Mouse (Mus musculus) small intestine, adult 2 months (tissue): ENCODE measurements around the gene Ndufa6. TPM values are rescaled to one million over a fixed set of nuclear protein-coding genes. Genes with fewer than 3 reads are reported as not detected.
A peak's percentile ranks its signal among the peaks of the same experiment; 100 is the strongest.

Experiments used
- H3K27ac ChIP-seq: fragments of 200-500 bp; 2 replicates; pipeline ENCODE4 v1.5.1; 2012; ENCODE audit warnings: low read depth, low read length, control low read depth, inconsistent platforms; ENCODE audit not compliant: insufficient read depth
- H3K27me3 ChIP-seq: fragments of 200-500 bp; 2 replicates; pipeline ENCODE4 v1.6.1; 2012; ENCODE audit warnings: mild to moderate bottlenecking, moderate library complexity, low read length, inconsistent platforms; ENCODE audit not compliant: control insufficient read depth, insufficient read depth
- H3K36me3 ChIP-seq: fragments of 200-500 bp; 2 replicates; pipeline ENCODE4 v1.6.1; 2012; ENCODE audit warnings: mild to moderate bottlenecking, low read length, control low read depth, inconsistent platforms; ENCODE audit not compliant: control insufficient read depth, insufficient read depth
- H3K4me1 ChIP-seq: fragments of 200-500 bp; 2 replicates; pipeline ENCODE4 v1.6.1; 2012; ENCODE audit warnings: low read length, inconsistent platforms, mixed read lengths; ENCODE audit not compliant: control insufficient read depth, insufficient read depth, insufficient read length
- H3K4me3 ChIP-seq: fragments of 200-500 bp; 2 replicates; pipeline ENCODE4 v1.5.1; 2012; ENCODE audit warnings: low read depth, mild to moderate bottlenecking, control low read depth, inconsistent platforms, low read length, moderate library complexity
- CTCF ChIP-seq: fragments of 200-500 bp; IDR thresholded peaks from 2 replicates; pipeline ENCODE4 v1.5.1; 2012; ENCODE audit warnings: low read depth, mild to moderate bottlenecking, control low read depth, inconsistent platforms, low read length, moderate library complexity, mixed read lengths; ENCODE audit not compliant: insufficient replicate concordance, insufficient read length; ENCODE audit errors: extremely low read depth
- POLR2A ChIP-seq: fragments of 200-500 bp; IDR thresholded peaks from 2 replicates; pipeline ENCODE4 v1.6.1; 2012; ENCODE audit warnings: low read depth, mild to moderate bottlenecking, control low read depth, inconsistent platforms, low read length, moderate library complexity
- WGBS: fragments of 180-500 bp; shearing (Covaris S2); methylation state at CpG from one replicate; pipeline ENCODE4 v1.1.7; 2018; 5-methylcytosine and 5-hydroxymethylcytosine counted together
- polyA plus RNA-seq: library from polyadenylated mRNA; depleted of rRNA; stranded (reverse); fragments of >200 nt; gene quantifications from 2 replicates; pipeline ENCODE4 v1.2.3, GENCODE M21; 2012

The Ndufa6 gene
- polyA plus RNA-seq, 1 experiment, result 669 TPM

DNA sequence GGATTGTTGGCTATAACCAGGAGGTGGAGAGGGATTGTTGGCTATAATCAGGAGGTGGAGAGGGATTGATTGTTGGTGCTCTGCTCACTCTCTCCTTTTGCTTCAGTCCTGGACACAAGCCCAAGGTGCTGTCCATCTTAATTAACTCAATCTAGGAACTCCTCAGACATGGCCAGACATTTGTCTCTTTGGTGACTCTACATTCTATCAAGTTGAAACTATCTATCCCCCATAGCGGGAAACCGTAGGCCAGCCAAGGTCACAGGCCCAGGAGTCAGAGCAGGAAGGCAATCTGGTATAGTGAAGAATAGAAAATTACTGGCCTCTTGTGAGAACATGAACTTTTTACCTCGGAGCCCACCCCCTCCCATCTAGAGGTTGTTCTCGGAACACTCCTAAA, 8.1 kb upstream of the Ndufa6 start:
- Histone ChIP-seq H3K27ac (peak overlapping the region; percentile 99), H3K4me1 (peaks cover 13% of the 10 kb centered on the region; the same call in 1 of the 2 replicates), H3K27me3 (no peaks in the 10 kb centered on the region), H3K4me3 (no peak overlapping the region), H3K36me3 (no peaks in the 10 kb centered on the region)
- 83% methylated on average over 4 of the region's 4 CpGs for WGBS
- TF ChIP-seq CTCF (no peak), POLR2A (no peak)

GRCm38 (mm10) chr15:82361459-82362018, 7.4 kb upstream of the Ndufa6 start:
- 24% methylated on average over 11 of the region's 11 CpGs for WGBS
- H3K4me3 ChIP-seq, result no peak overlapping the region

DNA sequence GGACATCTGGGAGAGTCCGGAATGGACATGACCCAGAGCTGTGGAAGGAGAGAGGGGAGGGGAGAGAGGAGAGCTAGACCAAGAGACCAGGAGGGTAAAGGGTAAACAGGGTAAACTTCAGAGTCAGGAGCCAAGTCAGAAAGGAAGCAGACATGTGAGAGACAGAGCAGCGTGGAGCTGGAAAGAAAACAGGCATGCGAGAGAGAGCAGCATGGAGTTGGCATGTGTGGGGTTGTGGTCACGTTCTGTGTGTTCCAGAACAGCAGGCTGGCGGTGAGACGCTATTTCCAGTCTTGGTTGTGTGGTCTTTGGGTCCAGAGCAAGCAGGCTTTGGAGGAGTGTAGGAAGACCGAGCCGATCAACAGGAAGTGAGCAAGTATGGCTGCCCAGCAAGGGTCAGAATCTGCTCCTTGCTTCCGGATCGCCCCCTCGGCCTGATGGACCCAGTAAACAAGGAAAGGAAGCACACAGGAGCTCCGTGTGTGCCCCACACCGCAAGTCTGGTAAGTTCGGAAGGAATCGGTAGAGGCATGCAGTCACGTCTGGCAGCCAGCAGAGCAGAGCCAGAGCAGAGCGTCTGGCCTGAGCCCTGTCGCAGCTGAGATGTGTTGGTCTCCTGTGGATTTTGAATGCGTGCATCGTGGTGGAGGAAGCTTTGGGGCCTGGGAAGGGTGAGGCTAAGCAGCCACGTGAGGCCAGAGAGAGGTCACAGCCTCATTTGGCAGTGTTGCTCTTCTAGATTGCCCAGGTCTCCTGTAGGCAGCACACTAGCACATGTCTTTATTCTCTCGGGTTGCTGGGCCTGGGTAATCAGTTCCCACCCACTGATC, 4.5 kb upstream of the Ndufa6 start:
- TF ChIP-seq POLR2A, result no peak
- no peak for TF ChIP-seq CTCF
- peak overlapping the region; percentile 22 for H3K4me3 ChIP-seq

More at GRCm38 (mm10) chr15:82361459-82362018, 7.4 kb upstream of the Ndufa6 start:
- H3K36me3 ChIP-seq, result no peaks in the 10 kb centered on the region
- peak; percentile 23; the same call in 1 of the 2 replicates for TF ChIP-seq CTCF
- TF ChIP-seq POLR2A, result no peak
- peaks cover 13% of the 10 kb centered on the region; the same call in 1 of the 2 replicates for H3K4me1 ChIP-seq
- no peaks in the 10 kb centered on the region for H3K27me3 ChIP-seq
- peak overlapping the region; percentile 99 for H3K27ac ChIP-seq

DNA sequence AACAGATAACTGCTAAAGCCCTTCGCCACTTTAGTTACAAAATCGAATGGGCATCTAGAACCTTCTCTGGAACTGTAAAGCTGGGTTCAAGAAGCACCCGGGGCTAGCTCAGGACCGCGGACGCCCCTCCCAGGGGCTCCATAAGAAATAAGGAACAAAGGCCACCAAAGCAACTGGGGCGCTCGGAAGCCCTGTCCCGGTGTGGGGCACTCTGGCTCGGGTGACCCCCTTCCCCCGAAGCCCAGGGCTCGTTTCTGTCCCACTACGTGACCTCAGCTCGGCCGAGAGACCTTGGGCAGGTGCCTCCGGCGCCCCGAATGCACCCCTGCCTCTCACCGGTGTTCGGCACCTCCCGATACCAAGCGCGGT, 393 bp downstream of the Ndufa6 start:
- Histone ChIP-seq H3K4me3 (peak overlapping the region; percentile 74), H3K36me3 (peaks cover 22% of the 10 kb centered on the region), H3K27me3 (no peaks in the 10 kb centered on the region), H3K4me1 (peaks cover 14% of the 10 kb centered on the region), H3K27ac (peak overlapping the region; percentile 68)
- TF ChIP-seq POLR2A (no peak), CTCF (no peak)
- WGBS, result under 1% methylated on average over 23 of the region's 23 CpGs

More for the DNA sequence above, 4.5 kb upstream of the Ndufa6 start:
- Histone ChIP-seq H3K27ac (0 out of 2 replicates have a peak overlapping the region, but pooled peaks have one; percentile 18), H3K4me1 (peaks cover 13% of the 10 kb centered on the region; the same call in 1 of the 2 replicates), H3K36me3 (no peaks in the 10 kb centered on the region), H3K27me3 (no peaks in the 10 kb centered on the region)
- 74% methylated on average over 22 of the region's 22 CpGs for WGBS

GRCm38 (mm10) chr15:82353078-82353744, 911 bp downstream of the Ndufa6 start:
- no peak for TF ChIP-seq CTCF
- TF ChIP-seq POLR2A, result 0 out of 2 replicates have a peak, but pooled peaks have one; percentile 15
- peaks cover 27% of the 10 kb centered on the region for H3K36me3 ChIP-seq
- H3K4me3 ChIP-seq, result peak overlapping the region; percentile 74
- 5% methylated on average over 14 of the region's 14 CpGs for WGBS
- no peaks in the 10 kb centered on the region for H3K27me3 ChIP-seq
- H3K27ac ChIP-seq, result peak overlapping the region; percentile 68
- H3K4me1 ChIP-seq, result peaks cover 19% of the 10 kb centered on the region

- Histone ChIP-seq H3K4me3 (no peak overlapping the region), H3K27me3 (no peaks in the 10 kb centered on the region), H3K27ac (peak overlapping the region; percentile 77), H3K36me3 (peaks cover 32% of the 10 kb centered on the region), H3K4me1 (peaks cover 28% of the 10 kb centered on the region)
- 25% methylated on average over 3 of the region's 3 CpGs for WGBS
- TF ChIP-seq CTCF (no peak), POLR2A (peak; percentile 33; the same call in 1 of the 2 replicates)
These were observed 2.6 kb downstream of the Ndufa6 start for GRCm38 (mm10) chr15:82351480-82351879.
